Mouse (Mus musculus) erythroblast, embryonic 14.5 days (primary cell): Measurements from ENCODE around the gene Casp3.

Experiments used
- GATA1 ChIP-seq: IDR thresholded peaks from 2 replicates; pipeline ENCODE4 v1.6.1; 2012; ENCODE audit warnings: low read length, inconsistent platforms, mixed read lengths
- TAL1 ChIP-seq: IDR thresholded peaks from 3 replicates; pipeline ENCODE4 v1.6.1; 2012; ENCODE audit warnings: low read length, inconsistent platforms, mixed read lengths

DNA sequence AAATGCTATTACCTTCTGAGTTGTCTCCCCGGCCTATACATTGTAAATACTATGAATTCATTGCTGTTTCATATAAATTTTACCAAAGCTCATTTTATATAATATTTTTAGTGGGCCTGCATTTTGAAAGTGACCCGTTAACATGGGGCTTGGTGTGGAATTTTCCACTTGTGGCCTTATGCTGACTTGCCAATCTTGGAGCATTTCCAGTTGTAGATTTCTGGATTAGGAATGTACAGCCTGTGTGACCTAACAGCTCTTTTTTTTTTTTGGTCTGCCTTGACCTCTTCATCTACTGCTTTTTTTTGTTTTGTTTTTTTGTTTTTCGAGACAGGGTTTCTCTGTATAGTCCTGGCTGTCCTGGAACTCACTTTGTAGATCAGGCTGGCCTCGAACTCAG lies 13.8 kb downstream of the Casp3 start:
- TF ChIP-seq GATA1 (no peak), TAL1 (no peak)
